Mouse (Mus musculus) spleen, adult 2 months (tissue): ENCODE results near the gene Ndufaf8. TPM values are rescaled to one million over a fixed set of nuclear protein-coding genes. Genes with fewer than 3 reads are reported as not detected.

Experiments
- DNase-seq, 2 experiments: peaks; one replicate each; pipeline versions ENCODE4 v3.0.0 to v3.0.0-alpha.2; 2012 to 2021; ENCODE audit warnings: low spot score in 2 of 2, low read depth in 1 of 2
- H3K27ac ChIP-seq: fragments of 200-500 bp; 2 replicates; pipeline ENCODE4 v1.5.1; 2012; ENCODE audit warnings: low read length, inconsistent platforms; ENCODE audit not compliant: insufficient read depth
- H3K27me3 ChIP-seq: fragments of 200-500 bp; 2 replicates; pipeline ENCODE4 v1.6.1; 2012; ENCODE audit warnings: mild to moderate bottlenecking, moderate library complexity, low read length, inconsistent platforms; ENCODE audit not compliant: control insufficient read depth, insufficient read depth
- H3K36me3 ChIP-seq: fragments of 200-500 bp; 2 replicates; pipeline ENCODE4 v1.6.1; 2012; ENCODE audit warnings: mild to moderate bottlenecking, low read length, inconsistent platforms; ENCODE audit not compliant: control insufficient read depth, insufficient read depth
- H3K4me1 ChIP-seq: fragments of 200-500 bp; 2 replicates; pipeline ENCODE4 v1.6.1; 2011; ENCODE audit warnings: inconsistent platforms; ENCODE audit not compliant: control insufficient read depth, insufficient read depth, insufficient read length
- H3K4me3 ChIP-seq: fragments of 200-500 bp; 2 replicates; pipeline ENCODE4 v1.5.1; 2011; ENCODE audit warnings: mild to moderate bottlenecking, inconsistent platforms; ENCODE audit not compliant: insufficient read depth, insufficient read length; ENCODE audit errors: extremely low read depth
- CTCF ChIP-seq: fragments of 200-500 bp; IDR thresholded peaks from 2 replicates; pipeline ENCODE4 v1.5.1; 2011; ENCODE audit warnings: mild to moderate bottlenecking, inconsistent platforms; ENCODE audit not compliant: insufficient read depth, insufficient read length, insufficient replicate concordance; ENCODE audit errors: extremely low read depth
- POLR2A ChIP-seq: fragments of 200-500 bp; IDR thresholded peaks from 2 replicates; pipeline ENCODE4 v1.6.1; 2011; ENCODE audit warnings: low read depth, low read length, inconsistent platforms
- WGBS: fragments of 180-500 bp; shearing (Covaris S2); methylation state at CpG from one replicate; pipeline ENCODE4 v1.1.7; 2018; 5-methylcytosine and 5-hydroxymethylcytosine counted together
- polyA plus RNA-seq: library from polyadenylated mRNA; depleted of rRNA; stranded (reverse); fragments of >200 nt; gene quantifications from 2 replicates; pipeline ENCODE4 v1.2.3, GENCODE M21; 2012; rRNA removed

The Ndufaf8 gene
- 31.0 and 33.8 TPM in 2 replicates for polyA plus RNA-seq

DNA sequence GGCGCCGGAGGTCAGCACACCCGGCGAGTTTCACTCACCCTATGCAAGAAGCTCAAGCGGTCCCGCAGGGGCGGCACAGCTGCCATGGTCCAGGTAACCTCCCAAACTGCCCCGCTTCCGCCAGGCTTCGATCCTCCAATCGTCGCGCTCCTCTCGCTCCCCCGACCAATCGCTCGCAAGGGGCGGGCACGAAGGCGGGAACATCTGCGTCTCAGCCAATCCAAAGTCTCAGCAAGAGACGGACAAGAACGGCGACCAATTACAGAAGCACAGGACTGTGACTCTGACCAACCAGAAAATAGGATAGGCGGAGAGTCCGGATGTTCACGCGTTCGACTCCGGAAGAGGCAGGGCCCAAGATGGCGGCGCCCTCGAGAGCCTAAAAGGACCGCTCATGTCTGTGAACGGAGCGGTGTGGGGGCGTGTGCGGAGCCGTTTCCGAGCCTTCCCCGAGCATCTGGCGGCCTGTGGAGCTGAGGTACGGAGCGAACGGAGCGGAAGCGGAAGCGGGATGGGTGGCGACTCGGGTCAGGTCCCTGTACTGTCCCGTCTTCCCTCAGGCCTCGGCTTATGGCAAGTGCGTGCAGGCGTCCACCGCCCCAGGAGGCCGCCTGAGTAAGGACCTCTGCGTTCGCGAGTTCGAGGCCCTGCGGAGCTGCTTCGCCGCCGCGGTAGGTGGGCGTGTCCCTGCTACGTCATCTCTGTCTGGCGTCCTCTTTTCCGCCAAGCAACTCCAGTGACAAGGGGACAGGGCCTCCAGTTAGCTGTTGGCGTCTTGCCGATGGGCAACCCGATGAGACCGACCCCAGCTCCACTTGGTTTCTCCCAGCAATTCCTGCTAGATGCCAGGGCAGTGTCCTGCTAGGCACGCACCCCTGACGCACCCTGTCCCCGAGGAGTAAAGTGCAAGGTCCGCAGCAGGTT, at the start of gene Ndufaf8, which contains the start of gene Tepsin:
Gene Ndufaf8, plus strand, starts transcription at position 341 of the 924 bp plus-strand sequence.
Gene Tepsin, minus strand, starts transcription at position 144 of the 924 bp plus-strand sequence.
- peak; percentile 92 to 97 for DNase-seq

DNA sequence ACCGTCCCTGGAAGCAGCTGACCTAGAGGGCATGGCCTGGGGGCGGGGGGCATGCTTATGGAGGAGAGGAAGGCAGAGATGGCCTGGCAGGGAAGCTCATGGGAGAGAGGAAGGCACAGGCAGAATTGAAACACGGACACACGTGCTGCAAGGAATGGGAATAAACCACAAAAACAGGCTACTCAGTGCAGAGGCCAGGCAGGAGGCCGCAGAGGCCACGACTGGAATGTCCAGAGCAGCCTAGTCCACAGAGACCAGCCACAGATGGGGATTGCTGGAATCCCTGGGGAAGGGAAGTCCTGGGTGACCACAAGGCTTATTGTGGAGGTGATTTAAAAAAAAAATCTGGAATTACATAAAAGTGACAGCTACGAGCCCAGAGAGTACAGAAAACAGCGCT, 49.7 kb upstream of the Ndufaf8 start:
- H3K27me3 ChIP-seq: peaks cover 15% of the 10 kb centered on the region; the same call in 1 of the 2 replicates
- 89% methylated on average over 8 of the region's 8 CpGs for WGBS

More for the DNA sequence above, at the start of gene Ndufaf8, which contains the start of gene Tepsin:
- Histone ChIP-seq H3K4me1 (peaks cover 14% of the 10 kb centered on the region; the same call in 1 of the 2 replicates), H3K27me3 (no peaks in the 10 kb centered on the region), H3K27ac (peak within 1 kb of the TSS; percentile 73), H3K4me3 (peak within 1 kb of the TSS; percentile 87), H3K36me3 (peaks cover 15% of the 10 kb centered on the region)
- peak; percentile 79 for TF ChIP-seq POLR2A
- no peak for TF ChIP-seq CTCF
- WGBS: under 1% methylated on average over 77 of the region's 77 CpGs

DNA sequence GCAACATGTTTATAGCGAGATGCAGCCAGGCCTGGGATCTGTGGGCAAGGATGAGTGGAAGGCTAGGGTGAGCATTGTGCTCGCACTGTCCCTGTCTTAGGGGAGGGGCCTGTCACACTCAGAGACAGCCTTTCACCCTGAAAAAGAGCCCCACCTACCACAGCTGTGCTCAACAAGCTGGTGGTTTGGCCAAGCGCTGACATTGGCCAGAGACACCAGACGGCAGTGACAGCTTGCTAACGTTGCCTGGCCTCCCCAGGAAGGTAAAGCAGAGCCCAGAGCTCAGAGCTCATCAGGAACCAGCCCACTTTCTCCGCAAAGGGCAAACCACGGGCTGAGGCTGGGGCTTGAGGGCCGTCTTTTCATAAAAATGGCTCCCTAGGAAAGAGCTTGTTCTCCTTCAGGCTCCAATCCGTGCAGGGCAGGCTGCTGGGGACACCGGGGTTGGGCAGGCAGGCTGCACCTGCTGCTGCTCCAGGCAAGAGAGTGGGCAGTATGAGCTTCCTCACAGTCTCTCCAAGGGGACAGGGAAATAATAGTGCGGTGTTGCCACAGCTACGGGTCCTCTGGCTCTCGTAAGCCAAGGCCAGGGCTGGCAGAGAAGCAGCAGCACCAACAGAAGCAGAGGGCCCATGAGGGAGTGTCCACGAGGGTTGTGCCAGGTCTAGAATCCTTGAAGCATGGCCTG, 47.5 kb upstream of the Ndufaf8 start:
- H3K4me1 ChIP-seq: no peaks in the 10 kb centered on the region

More for the DNA sequence above, 49.7 kb upstream of the Ndufaf8 start:
- TF ChIP-seq POLR2A (no peak), CTCF (no peak)
- no peaks in the 10 kb centered on the region for H3K4me1 ChIP-seq
- H3K27ac ChIP-seq: no peak overlapping the region
- no peaks in the 10 kb centered on the region for H3K36me3 ChIP-seq
- H3K4me3 ChIP-seq: no peak overlapping the region
- DNase-seq: no peak

DNA sequence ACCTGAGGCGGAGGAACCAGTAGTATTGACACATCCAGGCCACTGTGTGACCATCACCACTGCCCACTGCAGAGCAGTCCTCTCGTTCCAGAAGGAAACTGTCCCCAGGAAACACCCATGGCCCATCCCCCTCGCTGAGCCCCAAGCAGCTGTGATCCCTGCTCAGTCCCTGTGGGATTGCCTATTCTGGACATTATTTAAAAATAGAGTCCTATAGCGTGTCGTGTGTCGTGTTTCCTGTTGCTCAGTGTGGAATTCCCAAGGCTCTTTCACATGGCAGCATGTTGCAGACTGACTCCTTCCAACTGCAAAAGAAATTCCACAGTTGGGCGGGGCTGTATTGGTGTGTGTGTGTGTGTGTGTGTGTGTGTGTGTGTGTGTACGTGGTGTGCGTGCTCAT, 46.5 kb upstream of the Ndufaf8 start:
- H3K4me1 ChIP-seq: no peaks in the 10 kb centered on the region
- H3K27ac ChIP-seq: no peak overlapping the region
- H3K36me3 ChIP-seq: no peaks in the 10 kb centered on the region
- peaks cover 7% of the 10 kb centered on the region; the same call in 1 of the 2 replicates for H3K27me3 ChIP-seq
- no peak overlapping the region for H3K4me3 ChIP-seq
- DNase-seq: no peak
- WGBS: 52% methylated on average over 9 of the region's 9 CpGs
- TF ChIP-seq CTCF (no peak), POLR2A (no peak)

More for the DNA sequence above, 47.5 kb upstream of the Ndufaf8 start:
- WGBS: 46% methylated on average over 14 of the region's 14 CpGs
- TF ChIP-seq CTCF (no peak), POLR2A (no peak)
- H3K4me3 ChIP-seq: no peak overlapping the region
- no peak overlapping the region for H3K27ac ChIP-seq
- no peak for DNase-seq
- peaks cover 15% of the 10 kb centered on the region; the same call in 1 of the 2 replicates for H3K27me3 ChIP-seq
- H3K36me3 ChIP-seq: no peaks in the 10 kb centered on the region

DNA sequence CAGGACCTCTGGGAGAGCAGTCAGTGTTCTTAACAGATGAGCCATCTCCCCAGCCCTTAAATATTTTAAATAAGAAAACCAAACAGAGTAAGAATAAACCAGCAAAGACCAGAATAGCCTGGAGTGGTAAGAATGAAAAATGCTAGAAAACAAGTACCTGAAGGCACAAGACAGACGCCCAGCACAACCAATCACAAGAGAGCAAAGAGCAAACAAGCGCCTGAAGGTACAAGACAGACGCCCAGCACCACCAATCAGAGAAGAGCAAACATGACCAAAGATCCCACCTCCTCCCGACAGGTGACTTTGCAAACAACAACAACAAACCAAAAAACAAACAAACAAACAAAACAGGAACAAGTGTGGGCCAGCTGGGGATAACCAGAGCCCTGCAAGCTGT, 44.9 kb upstream of the Ndufaf8 start:
- Histone ChIP-seq H3K4me3 (no peak overlapping the region), H3K36me3 (no peaks in the 10 kb centered on the region), H3K27ac (no peak overlapping the region), H3K4me1 (no peaks in the 10 kb centered on the region), H3K27me3 (no peaks in the 10 kb centered on the region)
- WGBS: 85% methylated on average over 4 of the region's 4 CpGs
- DNase-seq: no peak
- TF ChIP-seq CTCF: no peak
- TF ChIP-seq POLR2A: no peak

DNA sequence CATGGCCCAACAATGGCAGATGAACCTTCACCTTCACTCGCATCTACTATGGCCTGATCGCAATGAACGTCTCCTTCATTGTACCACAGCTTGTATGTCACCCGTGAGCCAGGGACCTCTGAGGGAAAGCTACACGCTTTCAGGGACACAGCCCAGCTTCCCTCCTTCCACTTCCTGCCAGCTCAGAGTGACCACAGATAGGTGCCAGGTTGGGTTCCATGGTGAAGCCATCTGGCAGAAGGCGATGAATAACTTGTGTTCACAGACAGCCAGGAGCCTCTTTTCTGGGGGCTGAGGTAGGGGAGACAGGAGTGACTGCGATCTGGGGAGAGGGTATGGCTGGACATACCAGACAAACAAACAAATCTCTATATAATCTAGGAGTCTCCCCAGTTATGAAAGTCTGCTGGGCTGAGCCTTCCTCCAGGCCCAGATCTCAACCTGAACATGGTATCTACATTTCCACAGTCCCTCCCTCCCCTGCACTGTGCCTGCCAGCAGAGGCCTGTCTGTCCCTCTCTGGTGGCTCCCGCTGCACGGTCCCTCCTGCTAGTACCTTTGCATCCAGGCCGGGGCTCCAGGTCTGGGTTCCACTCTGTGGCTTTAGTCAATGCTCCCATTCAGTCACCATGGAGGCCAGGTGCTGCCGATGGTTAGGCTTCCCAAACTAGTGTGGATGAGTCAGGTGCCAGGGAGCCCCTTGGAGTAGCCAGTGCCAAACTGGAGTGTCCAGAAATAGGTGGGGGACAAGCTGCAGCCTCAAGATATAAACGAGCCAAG, 42.6 kb upstream of the Ndufaf8 start:
- H3K4me3 ChIP-seq: no peak overlapping the region
- H3K36me3 ChIP-seq: no peaks in the 10 kb centered on the region
- no peak for TF ChIP-seq POLR2A
- no peak for TF ChIP-seq CTCF
- no peaks in the 10 kb centered on the region for H3K4me1 ChIP-seq
- WGBS: 84% methylated on average over 12 of the region's 12 CpGs
- no peaks in the 10 kb centered on the region for H3K27me3 ChIP-seq
- H3K27ac ChIP-seq: no peak overlapping the region
- no peak for DNase-seq
